Mouse (Mus musculus) CD4-positive, CD25-positive, alpha-beta regulatory T cell, adult 4 months (primary cell): ENCODE data around the gene Fam83b. TPM values are rescaled to one million over a fixed set of nuclear protein-coding genes. Genes with fewer than 3 reads are reported as not detected.

ENCODE experiments used
- ATAC-seq: one replicate; pipeline ENCODE4 v1.8.0; 2017
- polyA plus RNA-seq, 2 experiments: library from polyadenylated mRNA; unstranded; fragments of 100-300 nt; shearing (Covaris generic); gene quantifications; one replicate each; pipeline ENCODE4 v1.2.1; 2017

Gene Fam83b
- polyA plus RNA-seq = not detected

DNA sequence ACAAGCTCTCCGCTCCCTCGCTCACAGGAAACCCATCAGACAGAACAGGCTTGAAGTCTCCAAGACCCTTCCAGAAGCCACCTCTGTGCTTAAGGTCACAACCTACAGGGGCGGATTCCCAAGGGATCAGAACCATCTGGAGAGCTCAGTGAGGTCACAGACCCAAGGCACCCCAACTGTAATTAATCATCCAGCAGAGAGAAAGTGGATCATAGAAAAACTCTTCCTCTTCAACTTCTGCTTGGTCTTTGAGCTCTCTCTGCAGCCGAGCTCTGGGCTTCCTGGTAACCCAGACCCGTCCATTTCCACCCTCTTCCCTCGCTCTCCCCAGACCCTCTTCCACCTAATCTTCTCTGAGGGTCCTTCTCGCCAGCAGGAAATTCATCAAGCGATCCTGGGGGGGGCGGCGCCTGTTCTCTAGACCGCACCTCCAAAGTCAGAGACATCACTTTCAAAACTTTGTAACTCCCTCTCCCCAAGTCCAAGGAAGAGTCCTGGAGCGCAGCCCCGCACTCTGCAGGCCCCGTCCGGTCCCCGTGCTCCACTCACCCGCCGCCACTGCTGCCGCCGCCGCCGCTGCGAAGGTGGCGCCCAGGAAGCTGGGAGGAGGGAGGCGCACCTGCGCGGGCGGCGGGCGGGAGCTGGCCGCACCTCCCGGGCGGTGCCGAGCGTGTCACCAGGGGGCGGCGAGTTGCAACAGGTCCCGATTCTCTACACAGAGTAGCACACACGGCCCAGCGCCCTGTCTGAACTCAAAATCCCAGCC, at the start of gene Fam83b:
Gene Fam83b (minus strand): TSS at position 602 of the 766 bp plus-strand sequence.
- no peak for ATAC-seq

DNA sequence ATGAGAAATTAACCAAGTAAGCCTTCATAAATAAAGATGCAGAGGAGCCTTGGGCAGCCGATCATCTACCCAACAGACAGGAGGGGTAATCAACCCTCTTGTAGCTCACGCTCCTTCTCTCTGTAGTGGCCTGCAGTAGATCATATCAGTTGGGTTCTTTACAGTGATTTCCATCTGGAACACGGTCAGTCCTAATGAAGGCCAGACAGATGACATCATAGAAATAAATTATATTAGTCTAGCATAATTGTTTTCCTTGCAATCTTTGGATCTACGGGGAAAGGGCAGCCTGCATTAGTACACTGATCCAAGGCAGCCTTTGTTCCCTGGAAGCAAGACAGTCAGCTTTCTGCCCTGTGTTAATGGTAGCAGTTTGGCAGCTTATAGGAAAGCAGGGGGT, 47.2 kb upstream of the Fam83b start:
- ATAC-seq = no peak

DNA sequence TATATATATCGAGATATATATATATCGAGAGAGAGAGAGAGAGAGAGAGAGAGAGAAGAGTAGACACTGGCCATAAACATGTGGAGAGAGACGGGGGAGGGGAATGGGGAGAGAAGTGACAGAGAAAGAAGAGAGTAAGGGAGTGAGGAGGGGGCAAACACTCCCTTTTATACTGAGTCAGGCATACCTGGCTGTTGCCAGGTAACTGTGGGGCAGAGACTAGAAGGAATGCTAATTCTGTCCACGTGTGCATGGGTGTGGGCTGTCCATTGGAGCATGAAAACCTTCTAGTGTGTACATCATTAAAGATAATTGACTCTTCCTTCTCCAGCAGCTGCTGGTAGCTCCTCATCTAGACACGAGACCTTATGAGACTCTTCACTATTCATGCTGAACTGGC, 36.8 kb upstream of the Fam83b start:
- ATAC-seq = no peak

DNA sequence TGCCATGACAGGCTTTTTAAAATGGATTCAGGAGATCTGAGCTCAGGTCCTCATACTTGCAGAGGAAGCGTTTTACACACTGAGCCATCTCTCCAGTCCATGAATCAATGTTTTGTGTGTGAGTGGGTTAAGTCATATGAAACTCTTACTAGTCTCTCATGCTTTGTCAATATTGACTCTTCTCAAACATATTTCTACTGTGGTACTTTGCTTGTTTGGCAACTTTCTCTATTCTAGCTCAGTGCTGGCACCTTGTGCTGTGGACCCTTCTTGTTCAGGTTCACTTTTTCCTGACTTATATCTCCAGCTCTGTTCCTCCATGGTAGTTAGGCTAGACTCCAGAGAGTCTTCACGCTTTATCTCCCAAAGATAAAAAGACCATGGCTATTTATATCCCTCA, 36.0 kb upstream of the Fam83b start:
- ATAC-seq = no peak

DNA sequence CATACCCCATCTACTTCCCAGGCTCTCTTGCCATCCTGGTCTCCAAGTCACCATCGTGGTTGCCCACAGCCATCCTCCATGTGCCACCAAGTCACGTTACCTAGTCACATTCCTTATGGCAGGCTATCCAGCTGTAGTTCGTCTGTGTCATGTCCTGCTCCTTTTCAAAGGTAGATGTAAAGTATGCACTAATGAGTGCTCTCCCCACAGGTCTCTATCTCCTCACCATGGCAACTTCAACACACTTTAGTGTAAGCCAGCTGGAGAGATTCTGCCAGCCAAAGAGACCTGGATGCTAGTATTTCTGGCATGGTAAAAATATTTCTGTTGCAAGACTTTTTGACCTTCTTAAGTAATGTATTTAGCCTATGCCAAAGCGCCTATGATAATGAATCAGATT, 30.5 kb upstream of the Fam83b start:
- ATAC-seq = no peak

DNA sequence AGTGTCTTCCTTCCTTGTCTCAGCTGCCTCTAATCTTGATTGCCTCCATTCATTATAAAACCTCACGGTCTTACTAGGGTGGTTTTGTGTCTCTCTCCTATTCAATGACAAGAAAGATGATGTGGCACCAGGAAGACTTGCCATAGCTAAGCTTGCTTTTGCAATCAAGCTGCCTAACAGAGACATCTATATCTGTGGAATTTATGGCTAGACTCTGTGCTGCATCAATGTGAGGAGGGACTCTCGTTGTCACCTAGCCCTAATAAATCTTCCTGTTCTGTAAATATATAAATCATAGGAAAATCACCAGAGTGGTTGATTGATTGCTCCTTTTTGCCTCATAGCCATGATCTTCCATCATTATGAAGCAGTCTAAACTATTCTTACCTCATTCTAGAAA, 26.9 kb upstream of the Fam83b start:
- ATAC-seq = no peak

DNA sequence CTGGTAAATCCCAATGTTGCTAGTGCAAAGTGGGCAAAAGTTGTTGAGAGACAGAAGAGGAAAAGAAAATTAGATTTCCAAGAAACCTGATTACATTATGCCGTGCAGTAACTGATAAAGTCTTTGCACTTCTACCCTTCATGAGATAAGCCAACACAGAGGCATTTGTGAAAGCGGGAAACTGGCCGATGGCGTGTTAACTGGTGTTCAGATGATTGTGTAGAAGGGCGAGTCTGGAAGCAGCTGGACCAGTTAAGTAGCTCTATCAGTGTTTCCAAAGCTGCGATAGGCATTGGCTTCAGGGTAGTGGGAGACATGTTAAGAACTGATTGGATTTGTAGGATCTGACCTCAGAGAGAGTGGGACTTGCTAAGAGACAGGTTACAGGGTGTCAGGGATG, 17.0 kb upstream of the Fam83b start:
- no peak for ATAC-seq

DNA sequence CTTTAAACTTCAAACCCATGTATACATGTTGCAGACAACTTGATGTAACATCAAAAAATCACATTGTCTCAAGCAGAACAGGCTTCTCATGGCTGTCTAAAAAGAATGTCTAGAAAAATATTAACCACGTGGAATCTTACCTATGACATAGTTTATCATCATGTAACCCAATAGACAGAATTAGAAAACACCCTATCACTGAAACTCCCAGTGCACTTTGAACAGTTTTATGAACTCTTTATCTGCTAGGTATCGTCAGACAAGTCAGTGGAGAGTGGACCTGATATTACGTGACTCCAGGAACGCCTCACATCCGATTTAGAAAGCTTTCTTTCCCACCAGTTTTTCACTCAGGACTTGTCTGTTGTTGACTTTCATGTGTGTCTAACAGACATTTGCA, 15.1 kb upstream of the Fam83b start:
- ATAC-seq = no peak

DNA sequence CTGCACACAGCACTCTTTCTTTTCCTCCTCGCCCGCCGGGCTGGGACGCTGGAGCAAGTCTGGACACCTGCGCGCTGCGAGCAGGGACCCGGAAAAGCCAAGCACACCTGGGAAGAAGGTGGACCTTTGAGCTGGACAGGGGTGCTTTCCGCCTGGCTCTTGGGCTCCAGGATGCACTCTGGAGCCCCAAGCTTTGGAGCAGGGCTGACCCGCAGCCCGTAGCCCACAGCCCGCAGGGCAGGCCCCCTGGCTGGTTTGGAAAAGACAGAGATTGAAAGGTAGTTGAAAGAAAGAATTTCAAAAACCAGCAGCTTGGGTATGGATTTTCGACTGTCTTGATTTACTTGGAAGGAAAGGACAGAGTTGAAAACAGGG, 352 bp upstream of the Fam83b start:
- no peak for ATAC-seq

DNA sequence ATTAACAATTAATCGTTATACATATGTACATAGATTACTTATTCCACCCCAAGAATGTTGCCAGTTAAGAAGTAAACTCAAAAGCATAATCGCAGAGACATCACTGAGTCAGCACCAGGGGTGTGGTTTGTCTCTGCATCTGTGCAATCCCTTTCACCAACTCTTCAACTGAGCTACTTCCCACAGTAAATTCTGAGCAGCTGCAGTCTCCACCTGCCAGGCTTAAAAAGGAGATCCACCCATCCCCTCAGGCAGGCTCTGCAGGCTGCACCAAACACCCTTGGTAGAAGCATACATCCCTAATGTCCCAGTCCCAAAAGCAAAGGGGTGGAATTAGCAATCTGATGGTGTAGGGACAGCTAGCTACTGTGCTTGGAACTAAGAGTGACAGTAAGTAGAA, 1.3 kb downstream of the Fam83b start:
- no peak for ATAC-seq

DNA sequence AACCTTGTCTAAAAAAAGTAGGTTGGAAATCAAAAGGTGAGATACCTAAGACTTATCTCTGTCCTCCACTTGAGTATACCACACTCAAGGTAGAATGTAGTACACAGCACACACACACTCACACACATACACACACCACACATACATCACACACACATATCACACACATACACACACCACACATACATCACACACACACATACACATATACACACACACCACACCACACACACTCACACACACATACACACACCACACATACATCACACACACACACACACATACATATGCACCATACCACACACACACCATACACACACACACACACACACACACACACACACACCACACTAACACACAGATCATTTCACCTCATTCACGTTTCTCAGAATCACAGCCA, 2.8 kb downstream of the Fam83b start:
- ATAC-seq = no peak

DNA sequence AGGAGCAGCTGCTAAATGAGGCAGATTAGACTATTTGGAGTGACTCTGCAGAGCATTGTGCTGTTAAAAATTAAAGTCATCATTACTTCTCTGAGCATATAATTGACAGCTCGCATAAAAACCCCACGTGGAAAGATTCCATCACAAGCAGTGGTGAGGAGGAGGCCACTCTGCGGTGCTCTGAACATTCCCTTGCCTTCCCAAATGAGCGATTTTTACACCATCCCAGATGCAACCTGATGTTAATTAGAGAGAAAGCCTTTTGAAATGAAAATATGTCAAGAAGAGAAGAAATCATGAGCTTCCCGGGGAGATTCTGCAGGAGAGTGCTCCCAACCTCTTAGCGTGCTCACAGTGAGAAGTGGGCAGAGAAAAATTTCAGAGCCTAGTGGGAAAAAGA, 4.1 kb downstream of the Fam83b start:
- no peak for ATAC-seq

DNA sequence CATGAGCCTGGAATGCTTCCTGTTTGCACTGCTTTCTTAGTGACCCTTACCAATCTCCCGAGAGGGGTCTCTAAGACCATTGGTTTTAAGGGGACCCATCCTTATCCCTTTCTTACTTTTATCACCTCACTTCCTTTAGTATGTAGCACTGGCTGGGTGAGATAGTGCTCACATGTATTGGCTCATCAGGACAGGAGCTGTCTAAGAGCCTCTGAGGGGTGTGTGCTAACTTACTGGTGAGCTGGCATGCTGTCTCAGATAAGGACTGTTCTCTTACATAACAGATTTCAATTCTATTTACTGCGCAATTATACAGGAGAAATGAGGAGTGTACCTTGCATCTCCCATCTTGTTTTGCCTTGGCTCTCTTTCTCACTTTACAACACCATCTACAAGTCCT, 7.7 kb downstream of the Fam83b start:
- ATAC-seq = no peak

DNA sequence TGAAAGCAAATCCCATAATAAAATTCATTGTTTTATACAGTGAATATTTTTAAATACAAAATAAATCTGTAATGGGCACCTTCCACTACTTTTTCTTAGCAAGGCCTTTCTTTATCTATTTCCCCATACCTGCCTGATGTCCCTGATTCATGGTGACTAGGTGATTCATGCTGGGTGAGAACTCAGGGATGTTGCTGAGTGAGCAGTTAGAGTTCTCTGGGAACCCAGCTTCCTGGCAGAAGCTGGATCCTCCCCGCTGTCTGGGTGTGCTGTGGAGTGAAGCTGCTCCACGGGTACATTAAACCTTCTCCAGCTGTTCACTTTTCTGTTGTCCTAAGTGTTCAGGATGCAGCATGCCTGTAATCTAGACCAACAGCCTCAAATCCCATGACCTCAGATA, 13.2 kb downstream of the Fam83b start:
- no peak for ATAC-seq

DNA sequence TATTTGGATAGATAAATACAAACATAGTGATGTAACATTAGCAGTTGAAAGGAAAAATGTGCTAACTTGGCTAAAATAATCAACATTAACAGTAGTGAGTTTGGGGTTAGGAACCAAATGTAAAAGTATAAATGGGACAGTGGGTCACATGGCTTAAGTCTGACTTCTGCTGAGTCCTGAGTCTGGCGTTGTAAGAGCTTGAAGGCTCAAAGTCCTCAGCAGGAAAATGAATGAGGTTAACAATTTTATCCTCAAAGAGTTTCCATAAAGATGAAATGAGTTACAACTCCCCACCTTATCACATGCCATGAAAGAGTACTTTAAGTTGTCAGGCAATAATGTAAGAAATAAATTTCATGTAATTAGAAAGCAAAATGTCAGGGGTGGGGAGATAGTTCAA, 13.8 kb downstream of the Fam83b start:
- no peak for ATAC-seq

DNA sequence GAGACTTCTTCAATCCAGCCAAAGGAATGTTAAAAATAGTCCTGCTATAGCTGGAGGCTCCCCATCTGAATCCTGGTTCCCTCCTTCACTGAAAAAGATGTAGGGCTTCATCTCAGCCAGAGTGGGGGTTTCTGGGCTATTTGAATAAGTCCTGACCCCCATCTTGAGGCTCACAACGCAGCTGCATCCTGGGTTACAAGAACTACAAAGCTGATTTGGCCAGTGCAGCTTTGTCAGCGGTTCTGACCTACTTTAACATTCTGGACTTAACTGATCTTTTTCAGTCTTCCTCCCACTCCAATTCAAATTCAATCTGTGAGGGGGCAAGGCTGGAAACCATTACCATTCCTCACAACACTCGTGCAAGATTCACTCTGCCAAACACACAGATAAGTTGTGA, 20.2 kb downstream of the Fam83b start:
- ATAC-seq = no peak

DNA sequence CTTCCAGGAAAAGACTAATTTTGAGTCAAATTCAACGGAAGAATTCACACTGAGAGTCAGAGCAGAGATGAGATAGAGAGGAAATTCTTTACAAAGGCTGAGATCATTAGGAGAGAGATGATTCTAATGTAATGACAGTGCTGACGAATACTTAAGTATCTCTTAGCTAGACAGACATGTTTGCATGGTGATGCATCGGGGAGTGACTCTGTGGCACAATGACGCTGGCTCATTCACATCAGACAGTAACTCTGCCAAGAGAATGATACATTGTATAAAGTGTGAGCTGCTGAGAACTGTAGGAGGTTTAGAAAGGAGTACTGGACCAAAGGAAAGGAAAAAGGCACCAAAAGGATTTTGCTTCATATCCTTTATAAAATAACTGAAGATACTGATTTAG, 26.2 kb downstream of the Fam83b start:
- no peak for ATAC-seq

DNA sequence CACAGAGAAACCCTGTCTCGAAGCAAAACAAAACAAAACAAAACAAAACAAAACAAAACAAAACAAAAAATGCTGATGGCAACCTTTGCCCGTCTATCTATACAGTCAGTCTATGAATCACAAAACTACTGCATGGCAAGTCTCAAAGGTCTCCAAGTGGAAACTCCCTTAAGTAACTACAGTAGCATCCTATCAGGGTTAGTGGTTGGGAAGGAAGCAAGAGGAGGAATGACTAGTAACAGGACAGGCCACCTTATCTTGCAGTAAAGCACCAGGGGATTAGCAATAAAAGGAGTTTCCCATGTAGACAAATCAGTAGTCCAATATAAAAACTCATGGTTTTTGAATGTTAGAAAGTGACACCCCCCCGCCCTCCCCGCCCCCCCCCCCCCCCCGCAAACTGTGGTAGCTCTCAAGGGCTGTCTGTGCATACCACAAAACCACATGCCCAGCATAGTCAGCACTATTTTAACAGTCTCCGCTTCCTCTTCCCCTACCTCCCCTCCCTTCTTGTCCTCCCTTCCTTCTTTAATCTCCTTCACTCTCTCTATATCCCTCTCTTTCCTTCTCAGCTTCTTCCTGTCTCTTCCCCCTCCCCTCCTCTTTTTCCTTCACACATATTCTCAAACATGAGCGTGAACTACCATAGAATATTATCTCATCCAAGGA, 26.8 kb downstream of the Fam83b start:
- no peak for ATAC-seq

DNA sequence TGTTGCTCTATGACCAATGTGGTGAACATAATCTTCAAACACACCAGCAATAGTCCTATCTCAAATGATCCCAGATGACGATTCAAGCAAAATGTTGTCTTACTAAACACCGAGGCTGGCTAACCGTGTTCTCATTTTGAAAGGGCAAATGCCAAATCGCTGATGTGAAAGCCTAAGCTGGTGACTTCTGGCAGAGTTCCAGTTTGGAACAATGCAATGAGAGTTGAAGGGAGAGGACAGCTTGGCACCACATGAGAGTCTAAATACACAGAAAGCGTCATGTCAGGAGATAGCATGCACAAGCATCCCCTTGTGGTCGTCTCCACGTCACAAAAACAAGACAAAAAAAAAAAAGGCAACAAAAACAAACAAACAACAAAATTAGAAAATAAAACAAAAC, 27.6 kb downstream of the Fam83b start:
- no peak for ATAC-seq

DNA sequence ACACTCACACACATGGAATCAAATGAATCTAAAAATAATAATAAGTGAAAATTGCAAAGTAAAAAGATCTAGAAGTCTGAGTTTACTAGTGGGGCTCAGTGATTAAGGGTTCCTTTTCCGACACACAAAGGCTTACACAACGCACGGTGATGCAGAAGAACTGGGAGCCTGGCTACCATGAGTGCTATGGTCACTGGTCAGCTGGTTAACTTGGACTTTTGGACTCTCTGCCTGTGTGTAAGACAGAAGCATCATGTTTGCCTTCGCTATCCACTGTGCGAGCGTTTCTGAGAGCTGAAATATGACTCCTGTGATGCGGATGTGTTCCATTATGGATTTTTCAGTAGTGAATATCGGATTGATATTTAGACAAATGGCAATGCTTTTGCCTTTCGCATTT, 30.9 kb downstream of the Fam83b start:
- ATAC-seq = no peak

DNA sequence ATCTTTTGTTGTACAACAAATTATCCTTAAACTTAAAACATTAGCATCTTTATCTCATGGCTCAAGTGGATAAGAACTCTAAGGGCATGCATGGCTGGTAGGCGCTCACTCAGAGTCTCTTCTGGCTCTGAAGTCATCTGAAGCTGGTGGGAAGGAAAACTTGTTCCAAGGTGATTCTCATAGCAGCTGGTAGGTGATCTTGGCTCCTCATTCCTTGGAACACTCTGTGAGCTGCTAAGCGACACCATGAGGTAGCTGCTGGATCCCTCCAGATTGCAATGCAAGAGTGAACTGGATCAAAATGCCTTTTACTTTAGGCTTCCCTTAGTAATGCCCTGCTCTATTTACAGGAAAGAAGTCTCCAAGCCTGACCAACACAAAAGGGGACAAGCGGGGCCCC, 34.5 kb downstream of the Fam83b start:
- ATAC-seq = no peak

DNA sequence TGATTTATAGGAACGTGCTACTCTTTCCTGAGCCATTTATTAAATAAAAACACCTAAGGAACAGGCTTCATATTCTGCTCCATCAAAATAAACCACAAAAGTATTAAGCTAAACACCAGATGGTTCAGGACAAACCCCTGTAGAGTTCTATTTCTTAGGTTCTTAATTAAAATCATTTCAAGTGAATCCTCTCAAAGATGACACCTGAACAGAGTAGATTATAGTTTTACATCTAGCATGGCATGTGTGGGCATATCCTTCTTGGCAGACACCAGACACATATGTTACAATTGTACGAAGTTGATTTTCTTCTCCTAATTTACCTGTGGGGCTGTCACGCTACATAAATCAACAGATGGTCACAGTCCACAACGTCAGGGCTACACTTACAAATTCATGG, 35.5 kb downstream of the Fam83b start:
- no peak for ATAC-seq

DNA sequence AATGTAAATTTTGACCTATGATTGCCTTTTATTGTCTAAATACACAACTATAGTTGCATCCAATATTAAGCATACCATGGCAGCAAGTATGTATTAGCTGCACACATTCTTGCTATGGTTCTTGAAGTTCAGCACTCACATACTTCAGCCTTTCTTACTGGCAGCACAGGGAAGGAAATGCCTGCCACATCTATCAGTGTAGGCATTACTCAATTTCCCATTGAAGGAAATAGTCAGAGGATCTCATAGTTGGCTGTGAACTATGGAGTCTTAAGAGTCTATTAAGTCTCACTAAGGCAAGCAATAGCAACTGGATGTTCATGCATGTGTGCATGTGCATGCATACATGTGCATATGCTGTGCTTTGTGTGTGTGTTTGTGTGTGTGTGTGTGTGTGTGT, 41.3 kb downstream of the Fam83b start:
- no peak for ATAC-seq

DNA sequence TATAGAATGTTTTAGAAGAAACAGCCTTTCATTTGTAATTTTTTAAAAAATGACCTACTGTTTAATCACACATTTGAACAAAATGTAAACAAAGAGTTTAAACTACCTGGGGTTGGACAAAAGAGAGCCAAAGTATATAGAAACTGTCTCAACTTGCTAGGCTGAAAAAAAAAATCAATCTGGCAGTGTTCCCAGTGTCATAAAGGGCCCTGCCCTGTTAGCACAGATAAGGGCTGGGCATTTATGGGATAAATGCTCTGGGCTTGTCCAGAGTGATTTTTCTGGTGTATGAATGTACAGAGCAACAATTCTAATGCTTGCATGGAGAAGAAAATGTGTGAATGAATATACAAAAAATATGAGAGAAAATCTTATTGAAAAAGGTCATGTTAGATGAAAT, 43.8 kb downstream of the Fam83b start:
- no peak for ATAC-seq

DNA sequence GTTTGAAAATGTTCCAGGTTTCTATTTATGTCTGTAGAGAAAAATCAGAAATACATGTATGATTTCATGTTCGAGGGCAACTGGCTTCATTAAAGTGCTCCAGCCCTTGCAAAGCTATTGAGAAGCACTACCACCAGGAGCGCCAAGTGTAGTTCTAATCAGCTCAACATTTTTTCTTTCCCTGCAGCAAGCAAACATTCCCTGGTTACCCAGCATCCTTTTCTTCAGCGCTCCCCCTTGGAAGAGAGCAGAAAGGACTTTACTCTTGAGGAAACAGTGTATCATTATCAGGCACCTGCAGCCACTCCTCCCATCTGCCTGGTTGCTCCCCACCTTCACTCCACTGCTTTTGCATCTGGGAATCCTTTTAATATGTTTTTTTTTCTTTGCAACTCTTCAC, 45.3 kb downstream of the Fam83b start:
- ATAC-seq = no peak
